Mouse (Mus musculus): ENCODE results near the gene Arr3. TPM values are rescaled to one million over a fixed set of nuclear protein-coding genes. Genes with fewer than 3 reads are reported as not detected.
A peak's percentile ranks its signal among the peaks of the same experiment; 100 is the strongest.

Arr3 gene
- 0.23 TPM in 1 of 2 replicates, not detected in the other for polyA plus RNA-seq (2014; fragmentation: Nextera tagmentation; extraction: Ambion mirVana)

- no peaks in the 10 kb centered on the region; the same call in 1 of the 2 replicates for H3K27me3 ChIP-seq (ENCODE audit: control insufficient read depth, insufficient read depth, low read length)
- 25% methylated on average over 1 of the region's 1 CpGs for WGBS
- H3K4me1 ChIP-seq (replicated peaks; ENCODE audit: control insufficient read depth, insufficient read depth, low read length) = no peaks in the 10 kb centered on the region
- ATAC-seq (replicated peaks; ENCODE audit: low FRiP score) = no peak
- H3K36me3 ChIP-seq (ENCODE audit: control insufficient read depth, insufficient read depth, low read length) = no peaks in the 10 kb centered on the region
- no peak for DNase-seq (ENCODE audit: low spot score)
- no peak within 1 kb of the TSS for H3K4me3 ChIP-seq (ENCODE audit: low read depth, low read length)
- H3K9me3 ChIP-seq (ENCODE audit: control insufficient read depth, low read length) = no peaks in the 10 kb centered on the region
- H3K27ac ChIP-seq (ENCODE audit: low read depth, low read length) = no peak within 1 kb of the TSS
- no peak within 1 kb of the TSS for H3K4me2 ChIP-seq (ENCODE audit: low read depth, low read length, severe bottlenecking)
- H3K9ac ChIP-seq (ENCODE audit: low read length) = no peak within 1 kb of the TSS
These were observed at the start of gene Arr3 for GRCm38 (mm10) chrX:100605314-100605713. TSS of gene Arr3 (plus strand) at chrX:100605497.

DNA sequence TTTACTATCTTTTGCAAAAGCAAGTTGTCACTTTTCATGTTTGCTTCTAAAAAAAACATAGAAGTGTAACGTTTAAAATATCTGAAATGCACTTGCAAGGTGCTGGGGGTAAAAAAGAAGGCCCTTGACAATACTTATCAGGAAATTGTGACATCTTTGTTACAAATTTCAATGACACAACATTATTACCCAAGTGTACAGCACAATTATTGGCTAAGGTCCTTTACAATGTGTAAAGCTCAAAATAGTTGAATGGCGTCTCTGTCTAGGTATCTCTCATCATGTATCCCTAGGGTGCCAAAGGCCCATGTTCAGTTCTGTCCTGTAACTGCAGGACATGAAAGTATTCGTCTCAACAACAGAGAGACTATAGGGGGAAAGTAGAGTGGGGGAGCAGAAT, 49.3 kb upstream of the Arr3 start:
- Histone ChIP-seq H3K4me1 (replicated peaks; ENCODE audit: control insufficient read depth, insufficient read depth, low read length) (no peaks in the 10 kb centered on the region), H3K4me3 (ENCODE audit: low read depth, low read length) (no peak overlapping the region), H3K27ac (ENCODE audit: low read depth, low read length) (no peak overlapping the region), H3K9me3 (ENCODE audit: control insufficient read depth, low read length) (no peaks in the 10 kb centered on the region), H3K27me3 (ENCODE audit: control insufficient read depth, insufficient read depth, low read length) (no peaks in the 10 kb centered on the region; the same call in 1 of the 2 replicates), H3K4me2 (ENCODE audit: low read depth, low read length, severe bottlenecking) (no peak overlapping the region), H3K9ac (ENCODE audit: low read length) (no peak overlapping the region), H3K36me3 (ENCODE audit: control insufficient read depth, insufficient read depth, low read length) (no peaks in the 10 kb centered on the region)
- DNase-seq (ENCODE audit: low spot score) (no peak), ATAC-seq (replicated peaks; ENCODE audit: low FRiP score) (no peak)
- WGBS = 81% methylated on average over 3 of the region's 3 CpGs

GRCm38 (mm10) chrX:100565696-100566095, 39.6 kb upstream of the Arr3 start:
- Histone ChIP-seq H3K4me1 (replicated peaks; ENCODE audit: control insufficient read depth, insufficient read depth, low read length) (no peaks in the 10 kb centered on the region), H3K9ac (ENCODE audit: low read length) (no peak overlapping the region), H3K36me3 (ENCODE audit: control insufficient read depth, insufficient read depth, low read length) (no peaks in the 10 kb centered on the region), H3K4me3 (ENCODE audit: low read depth, low read length) (no peak overlapping the region), H3K9me3 (ENCODE audit: control insufficient read depth, low read length) (no peaks in the 10 kb centered on the region), H3K4me2 (ENCODE audit: low read depth, low read length, severe bottlenecking) (no peak overlapping the region), H3K27me3 (ENCODE audit: control insufficient read depth, insufficient read depth, low read length) (peaks cover 2% of the 10 kb centered on the region; the same call in 1 of the 2 replicates), H3K27ac (ENCODE audit: low read depth, low read length) (no peak overlapping the region)
- no peak for DNase-seq (ENCODE audit: low spot score)
- WGBS = 84% methylated on average over 3 of the region's 3 CpGs
- no peak for ATAC-seq (replicated peaks; ENCODE audit: low FRiP score)

DNA sequence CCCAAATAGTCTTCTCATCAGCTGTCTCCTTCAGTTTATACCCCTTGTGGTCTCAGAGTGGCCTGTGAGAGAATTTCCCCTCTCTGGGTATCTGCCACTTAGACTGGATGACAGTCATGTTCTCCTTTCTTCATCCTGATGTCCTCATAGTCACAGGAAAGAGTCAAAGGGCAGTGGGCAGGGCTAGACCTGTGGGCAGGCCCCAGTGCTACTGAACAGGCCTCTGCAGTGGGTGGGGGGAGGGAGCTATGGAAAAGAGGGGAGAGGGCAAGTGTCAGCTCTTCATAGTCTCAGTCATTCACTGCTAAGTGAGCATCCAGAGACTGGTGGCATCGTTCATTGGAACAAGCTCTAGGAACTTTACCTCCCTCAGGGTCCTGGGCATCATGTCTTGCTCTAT, 33.3 kb upstream of the Arr3 start, which contains the start of gene Awat1:
Gene Awat1 (plus strand): TSS at position 301 of the 400 bp plus-strand sequence.
- no peak within 1 kb of the TSS for H3K9ac ChIP-seq (ENCODE audit: low read length)
- no peaks in the 10 kb centered on the region; the same call in none of the 2 replicates for H3K27me3 ChIP-seq (ENCODE audit: control insufficient read depth, insufficient read depth, low read length)
- H3K36me3 ChIP-seq (ENCODE audit: control insufficient read depth, insufficient read depth, low read length) = no peaks in the 10 kb centered on the region
- H3K9me3 ChIP-seq (ENCODE audit: control insufficient read depth, low read length) = no peaks in the 10 kb centered on the region
- H3K4me3 ChIP-seq (ENCODE audit: low read depth, low read length) = no peak within 1 kb of the TSS
- no peak within 1 kb of the TSS for H3K4me2 ChIP-seq (ENCODE audit: low read depth, low read length, severe bottlenecking)
- no peak within 1 kb of the TSS for H3K27ac ChIP-seq (ENCODE audit: low read depth, low read length)
- no peaks in the 10 kb centered on the region for H3K4me1 ChIP-seq (replicated peaks; ENCODE audit: control insufficient read depth, insufficient read depth, low read length)
- ATAC-seq (replicated peaks; ENCODE audit: low FRiP score) = no peak
- 94% methylated on average over 1 of the region's 1 CpGs for WGBS
- no peak for DNase-seq (ENCODE audit: low spot score)

DNA sequence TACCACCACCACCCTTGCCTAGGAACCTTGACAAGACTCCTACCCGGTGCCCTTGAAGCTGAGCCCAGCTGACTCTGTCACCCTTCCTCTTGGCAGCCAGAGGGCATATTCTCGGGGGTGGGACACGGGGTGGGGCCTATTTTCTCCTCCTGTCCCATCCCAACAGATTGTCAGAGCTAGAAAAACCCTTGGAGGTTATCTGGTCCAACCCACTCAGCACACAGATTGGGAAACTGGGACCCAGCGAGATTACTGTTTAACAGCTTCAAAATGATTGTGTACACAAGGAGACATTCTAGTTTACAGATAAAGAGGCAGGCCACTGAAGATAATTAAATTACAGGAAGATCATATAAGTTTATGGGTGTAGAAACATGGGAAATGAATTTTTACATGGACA, 10.5 kb upstream of the Arr3 start, which contains the start of gene P2ry4:
Gene P2ry4 (minus strand): TSS at position 79 of the 400 bp plus-strand sequence.
- Histone ChIP-seq H3K4me1 (replicated peaks; ENCODE audit: control insufficient read depth, insufficient read depth, low read length) (no peaks in the 10 kb centered on the region), H3K4me3 (ENCODE audit: low read depth, low read length) (no peak within 1 kb of the TSS), H3K27me3 (ENCODE audit: control insufficient read depth, insufficient read depth, low read length) (peaks cover 3% of the 10 kb centered on the region; the same call in 1 of the 2 replicates), H3K27ac (ENCODE audit: low read depth, low read length) (no peak within 1 kb of the TSS), H3K36me3 (ENCODE audit: control insufficient read depth, insufficient read depth, low read length) (no peaks in the 10 kb centered on the region), H3K9me3 (ENCODE audit: control insufficient read depth, low read length) (no peaks in the 10 kb centered on the region), H3K4me2 (ENCODE audit: low read depth, low read length, severe bottlenecking) (no peak within 1 kb of the TSS), H3K9ac (ENCODE audit: low read length) (no peak within 1 kb of the TSS)
- ATAC-seq (replicated peaks; ENCODE audit: low FRiP score) (no peak), DNase-seq (ENCODE audit: low spot score) (no peak)
- 63% methylated on average over 4 of the region's 4 CpGs for WGBS

DNA sequence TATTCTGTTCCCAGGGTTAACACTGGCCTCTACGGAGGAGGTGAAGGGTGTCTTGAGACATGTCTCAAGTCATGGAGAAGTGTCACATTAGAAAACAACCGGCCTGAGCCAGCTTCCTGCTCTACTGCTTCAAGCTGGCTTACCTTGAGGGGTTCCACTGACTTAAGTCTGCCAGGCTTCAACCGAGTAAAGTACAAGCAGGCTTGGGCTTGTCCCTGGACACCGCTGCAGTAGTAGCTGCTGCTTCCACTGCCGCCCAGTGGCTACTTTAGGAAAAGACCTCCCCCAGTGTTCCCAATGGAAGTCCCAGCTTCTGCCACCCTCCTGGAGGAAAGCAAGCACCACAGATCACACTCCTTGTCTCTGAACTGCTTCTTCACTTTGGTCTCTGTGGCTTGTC, 7.9 kb upstream of the Arr3 start:
- WGBS = 21% methylated on average over 5 of the region's 5 CpGs
- ATAC-seq (replicated peaks; ENCODE audit: low FRiP score) (no peak), DNase-seq (ENCODE audit: low spot score) (peak; percentile 61)
- Histone ChIP-seq H3K4me1 (replicated peaks; ENCODE audit: control insufficient read depth, insufficient read depth, low read length) (no peaks in the 10 kb centered on the region), H3K27me3 (ENCODE audit: control insufficient read depth, insufficient read depth, low read length) (peaks cover 3% of the 10 kb centered on the region; the same call in 1 of the 2 replicates), H3K4me3 (ENCODE audit: low read depth, low read length) (no peak overlapping the region), H3K9ac (ENCODE audit: low read length) (no peak overlapping the region), H3K4me2 (ENCODE audit: low read depth, low read length, severe bottlenecking) (no peak overlapping the region), H3K27ac (ENCODE audit: low read depth, low read length) (no peak overlapping the region), H3K9me3 (ENCODE audit: control insufficient read depth, low read length) (no peaks in the 10 kb centered on the region), H3K36me3 (ENCODE audit: control insufficient read depth, insufficient read depth, low read length) (no peaks in the 10 kb centered on the region)

DNA sequence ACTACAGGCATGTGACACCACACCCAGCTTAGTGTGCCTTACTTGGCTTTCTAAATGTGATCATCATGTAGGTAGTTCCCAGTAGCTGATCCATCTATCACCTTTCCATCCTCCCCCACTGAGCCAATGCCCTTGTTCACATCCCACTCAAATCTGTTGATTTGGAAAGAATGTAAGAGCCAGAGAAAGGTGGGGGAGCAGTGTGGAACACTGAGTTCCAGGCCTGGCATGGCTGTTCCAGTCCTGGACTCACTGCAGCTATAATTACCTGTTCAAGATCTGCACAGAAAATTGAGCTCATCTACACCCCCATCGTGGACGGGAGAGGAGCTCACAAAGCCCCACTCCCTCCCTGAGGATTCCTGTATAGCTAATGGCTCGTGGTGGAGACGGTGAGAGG, 5.5 kb upstream of the Arr3 start:
- H3K27ac ChIP-seq (ENCODE audit: low read depth, low read length) = no peak overlapping the region
- no peaks in the 10 kb centered on the region for H3K4me1 ChIP-seq (replicated peaks; ENCODE audit: control insufficient read depth, insufficient read depth, low read length)
- DNase-seq (ENCODE audit: low spot score) (no peak), ATAC-seq (replicated peaks; ENCODE audit: low FRiP score) (no peak)
- H3K4me2 ChIP-seq (ENCODE audit: low read depth, low read length, severe bottlenecking) = no peak overlapping the region
- H3K4me3 ChIP-seq (ENCODE audit: low read depth, low read length) = no peak overlapping the region
- H3K9me3 ChIP-seq (ENCODE audit: control insufficient read depth, low read length) = no peaks in the 10 kb centered on the region
- WGBS = 71% methylated on average over 4 of the region's 4 CpGs
- no peaks in the 10 kb centered on the region for H3K36me3 ChIP-seq (ENCODE audit: control insufficient read depth, insufficient read depth, low read length)
- peaks cover 2% of the 10 kb centered on the region; the same call in 1 of the 2 replicates for H3K27me3 ChIP-seq (ENCODE audit: control insufficient read depth, insufficient read depth, low read length)
- no peak overlapping the region for H3K9ac ChIP-seq (ENCODE audit: low read length)

DNA sequence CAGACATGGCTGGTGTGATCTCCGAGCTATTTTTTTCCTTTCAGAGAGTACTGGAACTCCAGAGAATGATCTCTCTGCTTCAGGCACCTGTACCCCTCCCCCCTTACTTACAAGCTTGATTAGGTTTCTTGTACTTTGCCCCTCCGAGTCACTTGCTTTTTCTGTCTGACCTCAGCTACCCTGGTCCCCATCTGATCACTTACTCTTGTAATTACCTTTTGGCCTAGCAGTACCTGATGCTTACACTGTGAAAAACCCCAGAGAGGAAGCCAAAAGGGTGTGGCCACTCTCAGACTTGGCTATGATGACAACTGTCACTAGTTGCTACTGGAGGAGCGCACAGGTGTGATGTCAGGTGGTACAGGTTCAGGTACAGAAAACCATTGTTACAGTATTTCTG, 13.2 kb downstream of the Arr3 start:
- H3K9ac ChIP-seq (ENCODE audit: low read length) = no peak overlapping the region
- 69% methylated on average over 3 of the region's 3 CpGs for whole genome bisulfite sequencing
- no peak overlapping the region for H3K4me3 ChIP-seq (ENCODE audit: low read depth, low read length)
- H3K36me3 ChIP-seq (ENCODE audit: control insufficient read depth, insufficient read depth, low read length) = no peaks in the 10 kb centered on the region
- H3K4me2 ChIP-seq (ENCODE audit: low read depth, low read length, severe bottlenecking) = no peak overlapping the region
- no peaks in the 10 kb centered on the region for H3K27me3 ChIP-seq (ENCODE audit: control insufficient read depth, insufficient read depth, low read length)
- H3K27ac ChIP-seq (ENCODE audit: low read depth, low read length) = no peak overlapping the region
- H3K9me3 ChIP-seq (ENCODE audit: control insufficient read depth, low read length) = no peaks in the 10 kb centered on the region
- no peak for ATAC-seq (replicated peaks; ENCODE audit: low FRiP score)
- DNase-seq (ENCODE audit: low spot score) = no peak
- H3K4me1 ChIP-seq (replicated peaks; ENCODE audit: control insufficient read depth, insufficient read depth, low read length) = no peaks in the 10 kb centered on the region

- no peaks in the 10 kb centered on the region for H3K27me3 ChIP-seq (ENCODE audit: control insufficient read depth, insufficient read depth, low read length)
- WGBS = 79% methylated on average over 2 of the region's 2 CpGs
- DNase-seq (ENCODE audit: low spot score) (no peak), ATAC-seq (replicated peaks; ENCODE audit: low FRiP score) (no peak)
- no peak overlapping the region for H3K4me3 ChIP-seq (ENCODE audit: low read depth, low read length)
- no peaks in the 10 kb centered on the region for H3K9me3 ChIP-seq (ENCODE audit: control insufficient read depth, low read length)
- H3K36me3 ChIP-seq (ENCODE audit: control insufficient read depth, insufficient read depth, low read length) = no peaks in the 10 kb centered on the region
- H3K27ac ChIP-seq (ENCODE audit: low read depth, low read length) = no peak overlapping the region
- no peak overlapping the region for H3K4me2 ChIP-seq (ENCODE audit: low read depth, low read length, severe bottlenecking)
- no peaks in the 10 kb centered on the region for H3K4me1 ChIP-seq (replicated peaks; ENCODE audit: control insufficient read depth, insufficient read depth, low read length)
- no peak overlapping the region for H3K9ac ChIP-seq (ENCODE audit: low read length)
These were observed 16.1 kb downstream of the Arr3 start for GRCm38 (mm10) chrX:100621366-100621765.

All from forebrain, embryonic 11.5 days (tissue).